Mouse (Mus musculus) adrenal gland, postnatal 10 days (tissue): ENCODE measurements at regions not wholly inside any gene's neighbourhood (a gene's known extent, or its start where the extent isn't known, plus 50 kb on each side); places are given as distances from the start of the nearest gene placed in this dataset.

Experiments used
- DNase-seq: peaks from one replicate; pipeline ENCODE4 v3.0.0; 2021; ENCODE audit warnings: mixed read lengths

DNA sequence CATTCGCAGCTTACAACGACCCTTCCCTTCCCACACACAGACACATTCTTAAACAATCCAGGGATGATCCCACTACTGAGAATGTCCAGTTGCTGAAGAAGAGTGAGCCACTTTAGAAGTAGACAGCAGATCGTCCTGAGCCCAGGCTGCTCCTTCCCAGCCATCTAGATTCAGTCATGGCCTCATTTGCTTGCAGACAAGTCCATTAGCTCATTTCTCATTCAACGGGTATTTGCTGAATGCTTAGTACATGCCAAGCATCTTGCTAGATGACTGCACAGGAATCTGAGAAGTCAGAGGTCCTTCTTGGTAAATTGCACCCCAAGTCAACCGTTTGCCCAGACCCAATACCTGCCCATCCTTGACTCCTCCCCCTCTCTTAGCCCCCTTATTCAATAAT lies 57.8 kb downstream of the Ier5 start:
- DNase-seq = no peak

DNA sequence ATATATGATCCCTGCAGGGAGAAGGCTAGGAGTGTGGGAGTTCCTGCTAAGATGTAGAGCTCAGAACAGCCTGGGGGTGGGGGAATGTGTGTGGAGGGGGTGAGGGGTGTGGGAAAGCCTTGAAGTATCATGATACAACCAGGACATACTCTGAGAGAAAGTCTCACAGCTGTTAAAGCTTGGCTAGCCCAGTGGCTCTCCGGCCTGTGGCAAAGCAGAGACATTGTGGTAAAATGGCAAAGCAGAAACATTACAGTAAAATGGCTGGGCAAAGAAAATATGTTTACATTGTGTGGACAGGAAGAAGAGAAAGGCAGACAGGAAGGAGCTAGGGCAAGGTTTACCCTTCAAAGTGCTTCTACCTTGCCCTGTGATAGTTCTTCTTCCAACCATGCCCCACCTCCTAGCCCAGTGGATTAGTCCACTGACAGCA lies 58.5 kb downstream of the Ier5 start:
- no peak for DNase-seq

GRCm38 (mm10) chr1:155040086-155040726 lies 59.2 kb downstream of the Ier5 start:
- no peak for DNase-seq

DNA sequence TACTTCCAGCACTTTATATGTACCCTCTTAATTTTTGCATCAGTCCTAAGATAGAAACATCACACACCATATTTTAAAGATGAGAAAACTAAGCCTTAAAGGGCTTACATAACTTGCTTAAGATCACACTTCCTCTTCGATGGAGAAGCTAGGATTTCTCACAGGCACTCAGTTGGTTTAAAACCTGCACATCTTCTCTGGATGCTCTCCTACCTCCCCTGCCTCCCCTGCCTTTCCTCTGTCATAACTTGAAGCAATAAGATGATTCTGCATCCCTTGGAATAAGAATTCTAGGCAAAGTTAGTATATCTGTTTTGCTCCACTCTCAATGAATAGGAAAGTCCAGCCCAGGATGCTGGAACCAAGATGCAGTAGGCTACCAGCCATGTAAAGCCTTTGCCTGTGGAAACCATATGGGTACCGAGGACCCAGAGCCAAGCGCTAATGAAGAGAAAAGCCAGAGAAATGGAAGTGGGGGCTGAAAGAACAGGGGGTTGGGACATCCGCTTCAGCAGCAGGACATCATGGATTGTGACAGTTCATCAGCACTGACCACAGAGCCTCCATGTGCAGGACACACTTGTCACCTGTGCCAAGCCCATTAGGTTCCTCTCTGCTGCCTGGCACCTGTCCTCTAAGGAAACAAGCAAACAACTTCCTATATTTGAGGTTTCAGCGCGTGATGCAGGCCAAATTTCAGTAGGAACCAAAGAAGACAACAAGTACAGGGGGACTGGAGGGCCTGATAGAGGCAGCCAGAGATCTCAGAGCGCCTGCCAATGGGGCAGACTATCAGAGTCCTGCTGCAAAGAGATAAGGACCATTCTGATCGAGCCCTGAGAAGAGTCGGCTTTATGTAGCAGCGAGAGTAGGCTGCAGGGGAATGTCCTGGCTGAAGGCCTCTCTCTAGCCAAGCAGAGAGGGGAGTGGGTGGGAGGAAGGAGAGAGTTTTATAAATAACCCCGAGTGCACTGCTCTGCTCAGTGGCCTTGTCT lies 60.5 kb downstream of the Ier5 start:
- DNase-seq = no peak

- no peak for DNase-seq
Measured at GRCm38 (mm10) chr1:155037479-155037878, 62.0 kb downstream of the Ier5 start.

GRCm38 (mm10) chr1:155030908-155031307 lies 68.5 kb downstream of the Ier5 start:
- DNase-seq = no peak

DNA sequence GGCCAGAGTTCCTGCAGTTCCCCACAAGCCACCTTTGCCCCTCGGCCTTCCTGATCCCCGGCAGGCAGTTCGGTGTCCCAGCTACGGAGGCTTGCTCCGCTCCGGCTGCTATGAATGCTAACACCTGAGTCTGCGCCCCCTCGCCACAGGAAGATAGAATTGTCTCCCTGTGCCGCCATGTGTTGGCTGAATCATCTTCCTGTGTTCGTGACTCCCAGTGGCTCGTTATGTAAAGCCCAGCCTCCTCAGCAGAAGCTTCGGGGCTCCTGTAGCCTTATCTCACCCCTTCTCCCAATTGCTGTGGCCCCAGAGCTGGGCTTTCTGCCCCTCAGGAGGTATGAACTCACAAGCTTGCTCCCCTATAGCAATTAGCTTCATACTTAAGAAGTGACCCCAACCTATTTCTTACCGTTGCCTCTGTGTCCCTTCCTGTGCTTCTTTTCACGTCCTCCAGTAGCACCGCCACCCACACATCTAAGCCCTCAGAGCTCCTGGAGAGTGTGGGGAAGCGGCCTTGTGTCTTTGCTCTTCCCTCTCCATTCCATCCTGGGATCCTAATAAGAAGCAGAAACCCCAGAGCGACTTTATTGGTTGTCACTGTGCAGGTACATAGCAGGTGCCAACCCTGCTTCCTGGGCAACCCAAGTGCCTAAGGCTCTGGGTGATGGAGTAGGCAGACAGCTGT lies 70.1 kb downstream of the Ier5 start:
- DNase-seq = no peak

GRCm38 (mm10) chr1:155028735-155029134 lies 70.7 kb downstream of the Ier5 start:
- no peak for DNase-seq

DNA sequence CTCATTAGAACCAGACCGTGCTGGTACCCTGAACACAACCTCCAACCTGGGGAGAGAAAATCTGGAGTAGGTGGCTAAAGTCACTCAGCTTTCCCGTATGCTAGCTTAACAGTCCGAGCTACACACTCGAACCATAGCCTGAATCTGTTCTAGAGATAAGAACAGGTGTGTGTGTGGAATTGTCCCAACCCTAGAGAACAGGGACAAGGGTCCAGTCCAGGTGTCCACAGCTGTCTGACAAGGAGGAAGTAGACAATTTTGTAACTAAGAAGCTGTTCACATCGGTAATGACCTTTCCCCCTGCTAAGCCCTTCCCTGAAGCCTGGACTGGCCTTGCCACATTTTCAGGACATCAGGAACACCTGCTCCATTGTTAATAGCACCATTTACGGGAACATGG lies 71.3 kb downstream of the Ier5 start:
- no peak for DNase-seq

DNA sequence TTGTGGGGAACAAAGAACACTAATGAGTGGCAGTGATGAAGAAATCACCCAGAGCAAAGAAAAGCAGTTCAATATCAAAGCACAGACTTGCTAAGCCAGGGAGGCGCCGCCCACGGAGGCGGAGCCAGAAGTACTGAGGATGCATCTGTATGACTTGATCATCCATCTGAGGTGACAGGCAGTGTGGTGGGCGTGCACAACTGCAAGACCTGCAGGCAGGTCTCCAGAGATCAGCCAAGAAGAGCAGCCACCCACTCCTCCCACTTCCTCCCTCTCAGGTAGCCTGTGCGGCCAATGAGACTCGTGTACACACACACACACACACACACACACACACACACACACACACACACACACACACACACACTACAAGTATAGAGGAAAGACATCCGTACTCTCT lies 71.9 kb downstream of the Ier5 start:
- peak; percentile 38 for DNase-seq

- DNase-seq = peak; percentile 86
Measured at GRCm38 (mm10) chr1:155025862-155026478, 73.5 kb downstream of the Ier5 start.

DNA sequence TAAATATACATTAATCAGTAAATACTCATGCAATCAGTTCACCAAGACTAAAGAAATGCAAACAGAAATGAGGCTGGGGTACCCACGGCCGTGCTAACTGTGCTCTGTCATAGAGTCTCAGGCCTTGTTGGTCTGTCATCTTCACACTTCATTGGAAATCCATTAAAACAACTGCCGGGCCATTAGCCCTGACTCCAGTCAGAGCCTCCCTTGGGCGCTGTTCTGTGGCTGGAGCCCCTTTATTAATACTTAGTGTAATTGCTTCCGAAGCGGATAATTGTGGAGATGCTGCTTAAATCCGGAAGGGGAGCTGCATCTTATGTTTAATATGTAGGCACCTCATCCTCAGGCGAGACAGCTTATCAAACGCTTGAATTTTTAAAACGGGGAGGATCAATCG lies 76.1 kb downstream of the Ier5 start:
- no peak for DNase-seq

- no peak for DNase-seq
Measured at GRCm38 (mm10) chr1:155015669-155016068, 83.8 kb downstream of the Ier5 start.

GRCm38 (mm10) chr1:155014944-155015343 lies 84.5 kb downstream of the Ier5 start:
- no peak for DNase-seq

DNA sequence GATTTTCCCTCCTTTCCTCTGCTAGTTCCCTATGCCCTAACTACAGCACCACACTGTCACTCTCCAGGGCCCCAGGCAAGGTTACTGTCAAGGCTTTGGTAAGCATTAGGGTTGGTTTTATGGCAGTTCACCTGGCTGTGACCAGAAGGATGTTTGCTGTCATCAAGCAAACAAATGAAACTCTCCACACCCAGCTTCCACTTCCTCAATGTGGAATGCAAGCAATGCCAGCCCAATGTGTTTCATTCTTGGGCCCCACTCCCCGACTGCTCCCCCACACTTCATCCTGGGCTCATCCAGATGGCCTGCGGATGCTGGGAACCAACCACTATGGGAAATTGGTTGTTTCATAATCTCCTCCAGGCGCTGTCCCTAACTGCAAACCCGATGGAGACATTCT lies 85.7 kb downstream of the Ier5 start:
- no peak for DNase-seq

GRCm38 (mm10) chr1:155013361-155013760 lies 86.1 kb downstream of the Ier5 start:
- no peak for DNase-seq

- peak; percentile 90 for DNase-seq
Measured at GRCm38 (mm10) chr1:155006539-155007486, 92.6 kb downstream of the Ier5 start.

GRCm38 (mm10) chr1:155006099-155006498 lies 93.3 kb downstream of the Ier5 start:
- no peak for DNase-seq

GRCm38 (mm10) chr1:155000301-155000700 lies 99.1 kb downstream of the Ier5 start:
- no peak for DNase-seq

DNA sequence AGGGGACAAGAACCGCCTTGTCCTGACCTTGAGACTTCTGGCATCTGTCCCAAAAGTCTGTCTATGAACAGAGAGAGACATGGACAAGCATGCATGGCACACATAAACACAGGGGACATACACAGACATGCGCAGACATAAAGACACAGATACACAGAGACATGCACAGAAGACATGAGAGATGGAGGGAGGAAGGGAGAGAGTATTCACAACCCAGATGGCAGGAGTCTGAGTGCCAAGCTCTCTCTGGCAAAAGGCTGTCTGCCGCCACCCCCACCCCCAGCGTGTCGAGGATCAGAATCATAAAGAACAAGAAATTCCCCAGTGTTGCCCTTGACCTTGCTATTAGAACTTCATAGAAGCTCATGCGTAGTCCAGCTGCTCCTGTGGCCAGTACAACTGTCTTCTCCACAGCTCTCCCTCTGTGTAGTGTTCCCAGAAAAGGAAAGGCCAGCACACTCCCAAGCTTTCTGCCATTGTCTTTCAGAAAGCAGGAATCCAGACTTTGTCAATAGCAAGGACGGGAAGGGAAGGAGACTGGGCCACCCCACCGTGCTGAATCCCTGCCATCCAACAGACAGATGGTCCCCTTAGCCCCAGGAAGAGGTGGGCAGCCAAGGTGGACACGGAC lies 99.8 kb downstream of the Ier5 start:
- peak; percentile 37 for DNase-seq
